Mouse (Mus musculus) liver, embryonic 12.5 days (tissue): ENCODE results near the gene H2al2c. TPM values are rescaled to one million over a fixed set of nuclear protein-coding genes. Genes with fewer than 3 reads are reported as not detected.
"Not testable (repeated sequence)": the region's sequence is repeated elsewhere in the genome, so short reads cannot be mapped to it uniquely, and the experiment has no call there.

Source experiments
- ATAC-seq: fragments of 200-750 bp; cut with Nextera tagmentation; 2 replicates; pipeline ENCODE4 v1.8.0; 2017; ENCODE audit warnings: moderate number of reproducible peaks, mild to moderate bottlenecking, moderate library complexity
- H3K27ac ChIP-seq: fragments of 300-500 bp; sonication (generic); 2 replicates; pipeline ENCODE4 v1.5.1; 2016; ENCODE audit warnings: mild to moderate bottlenecking
- H3K27me3 ChIP-seq: fragments of 300-500 bp; sonication (generic); replicated peaks from 2 replicates; pipeline ENCODE4 v1.6.1; 2016; ENCODE audit warnings: mild to moderate bottlenecking, moderate library complexity
- H3K36me3 ChIP-seq: fragments of 300-500 bp; sonication (generic); 2 replicates; pipeline ENCODE4 v1.6.1; 2016; ENCODE audit warnings: mild to moderate bottlenecking, moderate library complexity
- H3K4me1 ChIP-seq: fragments of 300-500 bp; sonication (generic); 2 replicates; pipeline ENCODE4 v1.6.1; 2016
- H3K4me2 ChIP-seq: fragments of 300-500 bp; sonication (generic); 2 replicates; pipeline ENCODE4 v1.6.1; 2016; ENCODE audit warnings: mild to moderate bottlenecking, moderate library complexity
- H3K4me3 ChIP-seq: fragments of 300-500 bp; sonication (generic); 2 replicates; pipeline ENCODE4 v1.5.1; 2016; ENCODE audit warnings: mild to moderate bottlenecking, moderate library complexity
- H3K9ac ChIP-seq: fragments of 300-500 bp; sonication (generic); 2 replicates; pipeline ENCODE4 v1.6.1; 2016; ENCODE audit warnings: mild to moderate bottlenecking, moderate library complexity
- H3K9me3 ChIP-seq: fragments of 300-500 bp; sonication (generic); replicated peaks from 2 replicates; pipeline ENCODE4 v1.6.1; 2016; ENCODE audit warnings: mild to moderate bottlenecking, moderate library complexity
- WGBS: fragments of 180-500 bp; shearing (Covaris S2); methylation state at CpG from one replicate; pipeline ENCODE4 v1.1.7; 2016; ENCODE audit not compliant: insufficient replicate concordance; 5-methylcytosine and 5-hydroxymethylcytosine counted together
- polyA plus RNA-seq: library from polyadenylated mRNA; unstranded; fragments of >200 nt; fragmentation: Nextera tagmentation; extraction: Ambion mirVana; gene quantifications from 2 replicates; pipeline ENCODE4 v1.2.1, GENCODE M21; 2016

H2al2c gene
- not detected in 2 replicates for polyA plus RNA-seq

GRCm38 (mm10) chrY:2598799-2599198, at the start of gene H2al2c:
Gene H2al2c, plus strand, starts transcription at chrY:2599099.
- not testable (repeated sequence) for H3K4me3 ChIP-seq, H3K9ac ChIP-seq, H3K4me1 ChIP-seq, H3K4me2 ChIP-seq, ATAC-seq, H3K27me3 ChIP-seq, H3K36me3 ChIP-seq, H3K9me3 ChIP-seq, H3K27ac ChIP-seq
- WGBS, result no CpG with 5 or more reads among the region's 4 CpGs

Other genes starting within 250 kb of the H2al2c start
- not detected in 2 replicates for gene Sry, start 64.6 kb downstream of the H2al2c start, polyA plus RNA-seq
- gene H2al2b, start 121.6 kb downstream of the H2al2c start, polyA plus RNA-seq, result not detected in 2 replicates
- gene Gm4064, start 197.1 kb downstream of the H2al2c start, polyA plus RNA-seq, result not detected in 2 replicates
- not detected in 2 replicates for gene Rbmy, start 231.6 kb downstream of the H2al2c start, polyA plus RNA-seq
- gene Gm10256, start 231.6 kb downstream of the H2al2c start, polyA plus RNA-seq, result not detected in 2 replicates